Mouse (Mus musculus) forebrain, postnatal 0 days (tissue): ENCODE measurements around the gene Arl5c. TPM values are rescaled to one million over a fixed set of nuclear protein-coding genes. Genes with fewer than 3 reads are reported as not detected.

Experiments used
- ATAC-seq: fragments of 200-750 bp; cut with Nextera tagmentation; 2 replicates; pipeline ENCODE4 v1.8.0; 2017; ENCODE audit warnings: mild to moderate bottlenecking, moderate library complexity
- DNase-seq: peaks from one replicate; pipeline ENCODE4 v3.0.0-alpha.2; 2015
- H3K27ac ChIP-seq: fragments of 300-500 bp; sonication (generic); 2 replicates; pipeline ENCODE4 v1.5.1; 2014; ENCODE audit warnings: low read depth, mild to moderate bottlenecking, antibody characterized with exemption, low read length, moderate library complexity, mixed read lengths
- H3K27me3 ChIP-seq: fragments of 300-500 bp; sonication (generic); 2 replicates; pipeline ENCODE4 v1.6.1; 2014; ENCODE audit warnings: mild to moderate bottlenecking, low read length, mixed read lengths; ENCODE audit not compliant: insufficient read depth
- H3K36me3 ChIP-seq: fragments of 300-500 bp; sonication (generic); 2 replicates; pipeline ENCODE4 v1.6.1; 2014; ENCODE audit warnings: mild to moderate bottlenecking, moderate library complexity; ENCODE audit not compliant: insufficient read depth
- H3K4me1 ChIP-seq: fragments of 300-500 bp; sonication (generic); 2 replicates; pipeline ENCODE4 v1.6.1; 2014; ENCODE audit warnings: antibody characterized with exemption; ENCODE audit not compliant: insufficient read depth
- H3K4me2 ChIP-seq: fragments of 300-500 bp; sonication (generic); 2 replicates; pipeline ENCODE4 v1.6.1; 2014; ENCODE audit warnings: low read depth, mild to moderate bottlenecking, moderate library complexity
- H3K4me3 ChIP-seq: fragments of 300-500 bp; sonication (generic); 2 replicates; pipeline ENCODE4 v1.5.1; 2014; ENCODE audit warnings: low read depth, low read length, mixed read lengths
- H3K9ac ChIP-seq: fragments of 300-500 bp; sonication (generic); 2 replicates; pipeline ENCODE4 v1.6.1; 2014; ENCODE audit warnings: mild to moderate bottlenecking
- H3K9me3 ChIP-seq: fragments of 300-500 bp; sonication (generic); 2 replicates; pipeline ENCODE4 v1.6.1; 2016; ENCODE audit warnings: low read length
- CTCF ChIP-seq: sonication (generic); IDR thresholded peaks from 2 replicates; pipeline ENCODE4 v1.5.1; 2016; ENCODE audit warnings: antibody characterized with exemption, control low read depth, low read depth
- WGBS: fragments of 180-500 bp; shearing (Covaris S2); extraction: QIAGEN DNeasy Blood & Tissue Kit; methylation state at CpG from one replicate; pipeline ENCODE4 v1.1.7; 2014; 5-methylcytosine and 5-hydroxymethylcytosine counted together
- microRNA-seq, 2 experiments: library from miRNA; unstranded; fragments of <30 nt; microRNA quantifications; one replicate each; pipeline ENCODE4; 2016
- polyA plus RNA-seq: library from polyadenylated mRNA; unstranded; fragments of >200 nt; fragmentation: Nextera tagmentation; extraction: Ambion mirVana; gene quantifications from 2 replicates; pipeline ENCODE4 v1.2.1, GENCODE M21; 2015
- total RNA-seq: library from RNA; depleted of rRNA; stranded (reverse); fragments of >200 nt; gene quantifications from 2 replicates; pipeline ENCODE4 v1.2.3, GENCODE M21; 2014; rRNA removed

The Arl5c gene
- total and polyA plus RNA-seq, 2 experiments from 2014 or later, result 4.2 to 5.2 TPM

- no peak for ATAC-seq
These were observed 51.0 kb downstream of the Arl5c start for GRCm38 (mm10) chr11:97945031-97945430.

DNA sequence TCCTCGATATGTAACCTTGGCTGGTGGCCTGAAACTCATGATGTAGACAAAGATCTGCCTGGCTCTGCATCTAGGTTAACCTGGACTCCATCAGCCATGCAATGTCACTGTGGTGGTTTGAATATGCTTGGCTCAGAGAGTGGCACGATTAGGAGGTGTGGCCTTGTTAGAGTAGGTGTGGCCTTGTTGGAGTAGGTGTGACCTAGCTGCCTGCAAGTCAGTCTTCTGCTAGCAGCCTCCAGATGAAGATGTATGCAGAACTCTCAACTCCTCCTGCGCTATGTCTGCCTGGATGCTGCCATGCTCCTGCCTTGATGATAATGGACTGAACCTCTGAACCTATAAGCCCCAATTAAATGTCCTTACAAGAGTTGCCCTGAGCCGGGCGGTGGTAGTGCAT is 52.7 kb downstream of the Arl5c start:
- no peak overlapping the region for H3K4me3 ChIP-seq
- TF ChIP-seq CTCF, result no peak
- H3K9me3 ChIP-seq, result no peaks in the 10 kb centered on the region
- no peak overlapping the region for H3K27ac ChIP-seq
- no peaks in the 10 kb centered on the region for H3K4me1 ChIP-seq
- 81% methylated on average over 5 of the region's 5 CpGs for WGBS
- no peak overlapping the region for H3K4me2 ChIP-seq
- H3K36me3 ChIP-seq, result no peaks in the 10 kb centered on the region
- ATAC-seq, result no peak
- no peak for DNase-seq
- H3K27me3 ChIP-seq, result no peaks in the 10 kb centered on the region
- H3K9ac ChIP-seq, result no peak overlapping the region

More at GRCm38 (mm10) chr11:97945031-97945430, 51.0 kb downstream of the Arl5c start:
- no peaks in the 10 kb centered on the region for H3K27me3 ChIP-seq
- H3K9me3 ChIP-seq, result no peaks in the 10 kb centered on the region
- 73% methylated on average over 10 of the region's 10 CpGs for WGBS
- no peak overlapping the region for H3K4me3 ChIP-seq
- no peak for TF ChIP-seq CTCF
- H3K9ac ChIP-seq, result no peak overlapping the region
- DNase-seq, result no peak
- no peak overlapping the region for H3K4me2 ChIP-seq
- no peaks in the 10 kb centered on the region for H3K4me1 ChIP-seq
- no peaks in the 10 kb centered on the region for H3K36me3 ChIP-seq
- H3K27ac ChIP-seq, result no peak overlapping the region

DNA sequence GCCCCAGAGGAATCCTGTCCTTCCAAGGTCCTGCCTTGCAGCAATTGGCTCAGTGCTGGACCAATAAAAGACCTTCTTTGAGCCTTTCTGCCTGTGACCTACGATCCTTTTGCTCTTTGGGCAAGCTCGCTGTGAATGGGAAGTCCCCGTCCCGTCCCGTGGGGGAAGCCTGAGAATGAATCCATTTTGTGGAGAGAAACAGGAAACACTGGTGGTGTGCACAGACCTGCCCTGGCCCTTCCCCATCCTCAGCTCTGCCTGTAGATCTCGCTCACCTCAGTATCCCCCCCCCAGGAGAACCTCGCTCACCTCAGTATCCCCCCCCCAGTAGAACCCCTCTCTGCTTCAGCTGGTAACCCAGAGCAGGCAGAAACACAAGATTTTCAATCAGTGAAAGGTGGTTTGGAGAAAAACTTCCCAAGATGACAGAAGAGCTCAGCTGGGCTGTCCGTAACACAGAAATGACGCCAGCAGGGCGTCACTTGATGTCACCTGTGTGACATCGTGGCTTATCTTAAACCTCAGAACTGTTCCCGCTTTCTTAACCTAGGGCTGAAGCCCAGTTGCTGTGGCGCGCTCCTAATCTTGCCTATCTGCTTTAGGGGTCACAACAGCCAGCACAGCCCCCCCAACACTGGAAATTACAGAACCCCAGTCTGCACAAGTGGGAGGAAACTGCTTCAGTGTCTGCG is 53.4 kb downstream of the Arl5c start:
- H3K36me3 ChIP-seq, result no peaks in the 10 kb centered on the region
- 86% methylated on average over 15 of the region's 15 CpGs for WGBS
- no peak overlapping the region for H3K4me2 ChIP-seq
- H3K9me3 ChIP-seq, result no peaks in the 10 kb centered on the region
- TF ChIP-seq CTCF, result no peak
- H3K27me3 ChIP-seq, result no peaks in the 10 kb centered on the region
- H3K9ac ChIP-seq, result no peak overlapping the region
- DNase-seq (no peak), ATAC-seq (no peak)
- no peaks in the 10 kb centered on the region for H3K4me1 ChIP-seq
- H3K27ac ChIP-seq, result no peak overlapping the region
- H3K4me3 ChIP-seq, result no peak overlapping the region

Small RNA genes lying within 50 kb of the gene (microRNA-seq; reads per million reads assigned to microRNA genes)
- gene Gm22461 (0 reads per million in 2 experiments), gene Gm27597 (0 reads per million in 2 experiments)

Other genes starting within 250 kb of the Arl5c start
- 15.2 and 15.5 TPM in 2 replicates for gene Cwc25, start 229.6 kb downstream of the Arl5c start, total RNA-seq
- gene Cwc25, start 229.6 kb downstream of the Arl5c start, polyA plus RNA-seq, result 7.8 and 11.8 TPM in 2 replicates
- gene 1700001P01Rik, start 220.3 kb downstream of the Arl5c start, total RNA-seq, result not detected in 2 replicates
- gene 1700001P01Rik, start 220.3 kb downstream of the Arl5c start, polyA plus RNA-seq, result 0.27 and 0.33 TPM in 2 replicates
- 310 and 470 TPM in 2 replicates for gene Rpl23, start 213.7 kb downstream of the Arl5c start, total RNA-seq
- 346 and 490 TPM in 2 replicates for gene Rpl23, start 213.7 kb downstream of the Arl5c start, polyA plus RNA-seq
- 142 and 153 TPM in 2 replicates for gene Lasp1, start 197.2 kb downstream of the Arl5c start, total RNA-seq
- 117 and 152 TPM in 2 replicates for gene Lasp1, start 197.2 kb downstream of the Arl5c start, polyA plus RNA-seq
- 21.0 and 24.8 TPM in 2 replicates for gene B230217C12Rik, start 155.4 kb downstream of the Arl5c start, total RNA-seq
- gene B230217C12Rik, start 155.4 kb downstream of the Arl5c start, polyA plus RNA-seq, result 28.6 and 31.5 TPM in 2 replicates
- 1.3 and 1.8 TPM in 2 replicates for gene Fbxo47, start 112.0 kb downstream of the Arl5c start, total RNA-seq
- 0.43 and 0.58 TPM in 2 replicates for gene Fbxo47, start 112.0 kb downstream of the Arl5c start, polyA plus RNA-seq
- gene Plxdc1, start 9.7 kb downstream of the Arl5c start, total RNA-seq, result 0.54 and 1.5 TPM in 2 replicates
- gene Plxdc1, start 9.7 kb downstream of the Arl5c start, polyA plus RNA-seq, result 1.6 and 3.5 TPM in 2 replicates
- 64.1 and 76.4 TPM in 2 replicates for gene Cacnb1, start 26.9 kb upstream of the Arl5c start, total RNA-seq
- gene Cacnb1, start 26.9 kb upstream of the Arl5c start, polyA plus RNA-seq, result 49.4 and 57.2 TPM in 2 replicates
- 793 and 1,371 TPM in 2 replicates for gene Rpl19, start 30.5 kb upstream of the Arl5c start, total RNA-seq
- gene Rpl19, start 30.5 kb upstream of the Arl5c start, polyA plus RNA-seq, result 687 and 897 TPM in 2 replicates
- gene Stac2, start 57.3 kb upstream of the Arl5c start, total RNA-seq, result 2.8 and 3.8 TPM in 2 replicates
- gene Stac2, start 57.3 kb upstream of the Arl5c start, polyA plus RNA-seq, result 2.0 and 2.1 TPM in 2 replicates
- gene Fbxl20, start 154.2 kb upstream of the Arl5c start, total RNA-seq, result 22.9 and 23.4 TPM in 2 replicates
- gene Fbxl20, start 154.2 kb upstream of the Arl5c start, polyA plus RNA-seq, result 9.1 and 12.5 TPM in 2 replicates
- gene Med1, start 197.1 kb upstream of the Arl5c start, total RNA-seq, result 30.2 and 35.5 TPM in 2 replicates
- 44.9 and 56.4 TPM in 2 replicates for gene Med1, start 197.1 kb upstream of the Arl5c start, polyA plus RNA-seq
- gene Cdk12, start 206.9 kb upstream of the Arl5c start, total RNA-seq, result 35.5 and 36.0 TPM in 2 replicates
- gene Cdk12, start 206.9 kb upstream of the Arl5c start, polyA plus RNA-seq, result 2.8 and 4.5 TPM in 2 replicates